Mouse (Mus musculus) spleen, adult 2 months (tissue): ENCODE results near the gene Smndc1.

Source experiments
- CTCF ChIP-seq: fragments of 200-500 bp; IDR thresholded peaks from 2 replicates; pipeline ENCODE4 v1.5.1; 2011; ENCODE audit warnings: mild to moderate bottlenecking, inconsistent platforms; ENCODE audit not compliant: insufficient read depth, insufficient read length, insufficient replicate concordance; ENCODE audit errors: extremely low read depth
- POLR2A ChIP-seq: fragments of 200-500 bp; IDR thresholded peaks from 2 replicates; pipeline ENCODE4 v1.6.1; 2011; ENCODE audit warnings: low read depth, low read length, inconsistent platforms

GRCm38 (mm10) chr19:53424629-53425028 is 34.3 kb upstream of the Smndc1 start:
- no peak for TF ChIP-seq CTCF
- TF ChIP-seq POLR2A: peak; percentile 82
